Mouse (Mus musculus) lung, postnatal 4 days (tissue): ENCODE data around the gene Riiad1.
A peak's percentile ranks its signal among the peaks of the same experiment; 100 is the strongest.

ENCODE experiments used
- DNase-seq, 2 experiments: peaks; one replicate each; pipeline ENCODE4 v3.0.0; 2021

The Riiad1 gene

GRCm38 (mm10) chr3:94480291-94480884, at the start of gene Riiad1:
Riiad1 (minus strand) TSS chr3:94480341.
- no peak for DNase-seq

- no peak for DNase-seq
Observed at GRCm38 (mm10) chr3:94526731-94527130, 46.6 kb upstream of the Riiad1 start.

GRCm38 (mm10) chr3:94506664-94507063, 26.5 kb upstream of the Riiad1 start:
- DNase-seq: no peak

GRCm38 (mm10) chr3:94502243-94502642, 22.1 kb upstream of the Riiad1 start:
- DNase-seq: peak in 1 of 2 experiments; percentile 42

DNA sequence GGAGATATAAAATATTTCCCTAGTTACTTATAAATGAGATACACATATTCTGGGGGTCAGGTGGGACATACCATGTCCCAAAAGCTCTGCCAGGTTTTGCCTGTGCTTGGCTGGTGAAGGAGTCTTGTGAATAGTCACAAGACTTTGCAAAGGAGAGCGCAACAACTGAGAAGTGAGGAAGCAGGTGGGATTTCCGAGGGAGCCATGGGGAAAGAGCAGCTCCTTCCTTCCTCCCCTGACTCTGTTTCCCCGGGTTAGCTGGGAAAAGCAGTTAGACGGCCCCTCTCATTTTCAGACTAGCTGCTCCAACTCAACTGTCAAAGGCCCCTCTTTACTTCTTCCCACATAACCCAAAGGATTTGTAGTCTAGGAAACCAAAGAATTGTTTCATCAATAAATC, 17.0 kb upstream of the Riiad1 start:
- no peak for DNase-seq

GRCm38 (mm10) chr3:94487581-94487980, 7.4 kb upstream of the Riiad1 start:
- no peak for DNase-seq

DNA sequence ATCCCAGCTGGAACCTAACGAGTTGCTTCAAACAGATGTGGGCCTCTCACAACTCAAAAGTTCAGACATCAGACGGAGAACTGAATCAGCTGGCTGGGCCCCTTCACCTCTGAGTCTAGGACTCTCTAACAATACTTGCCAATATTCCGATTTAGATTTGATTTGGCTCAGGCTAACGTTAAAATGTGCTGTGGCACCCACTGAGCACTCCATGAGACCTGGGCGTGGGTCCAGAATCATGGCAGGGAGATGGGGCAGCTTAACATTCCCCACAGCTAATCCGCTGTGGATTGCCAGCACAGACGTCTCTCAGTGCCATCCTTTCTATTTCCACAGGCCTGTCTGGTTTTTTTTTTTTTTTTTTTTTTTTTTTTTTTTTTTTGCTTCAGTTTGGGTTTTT, 5.8 kb upstream of the Riiad1 start:
- DNase-seq: no peak

- peak; percentile 22 to 41 for DNase-seq
Observed at GRCm38 (mm10) chr3:94483790-94484439, 3.8 kb upstream of the Riiad1 start.

- peak; percentile 41 to 61 for DNase-seq
Observed at GRCm38 (mm10) chr3:94482764-94483385, 2.7 kb upstream of the Riiad1 start.

DNA sequence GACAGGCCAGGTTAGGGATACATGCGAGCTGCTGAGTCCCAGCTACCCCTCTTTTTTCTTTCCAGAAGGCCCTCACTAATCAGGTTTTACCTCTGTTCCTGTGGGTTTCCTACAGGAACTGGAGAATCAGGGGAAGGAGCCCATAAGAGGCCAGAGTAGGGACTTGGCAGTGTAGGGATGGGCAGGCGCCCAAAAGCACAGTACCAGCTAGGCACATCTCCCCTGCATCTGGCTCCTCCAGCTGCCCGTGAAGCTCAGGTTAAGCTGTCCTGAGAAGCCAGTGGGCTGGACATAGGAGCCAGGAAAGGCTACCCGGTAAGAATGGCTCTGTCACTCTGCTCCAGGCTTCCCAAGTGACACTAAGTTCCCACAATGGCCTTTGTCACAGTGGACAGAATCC, 1.3 kb upstream of the Riiad1 start:
- DNase-seq: no peak

DNA sequence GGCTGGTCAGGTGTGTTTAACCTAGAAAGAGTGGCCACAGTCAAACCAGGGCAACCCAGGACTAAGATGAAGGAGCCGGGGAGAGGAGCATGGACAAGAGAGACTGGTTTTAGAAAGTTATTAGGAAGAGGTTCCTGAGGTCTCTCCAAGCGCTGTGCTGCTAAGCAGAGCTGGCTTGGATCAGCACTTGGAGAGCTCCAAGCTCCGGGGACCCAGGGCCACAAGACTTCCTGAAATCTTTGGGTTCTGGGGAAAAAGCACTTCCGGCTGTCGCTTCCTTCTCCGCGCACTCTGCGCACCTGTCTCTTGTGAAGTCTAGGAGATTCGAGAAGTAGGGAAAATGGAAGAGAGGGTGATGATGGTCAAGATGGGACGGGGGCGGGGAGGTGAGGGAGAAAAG, 577 bp downstream of the Riiad1 start:
- DNase-seq: peak in 1 of 2 experiments; percentile 28

DNA sequence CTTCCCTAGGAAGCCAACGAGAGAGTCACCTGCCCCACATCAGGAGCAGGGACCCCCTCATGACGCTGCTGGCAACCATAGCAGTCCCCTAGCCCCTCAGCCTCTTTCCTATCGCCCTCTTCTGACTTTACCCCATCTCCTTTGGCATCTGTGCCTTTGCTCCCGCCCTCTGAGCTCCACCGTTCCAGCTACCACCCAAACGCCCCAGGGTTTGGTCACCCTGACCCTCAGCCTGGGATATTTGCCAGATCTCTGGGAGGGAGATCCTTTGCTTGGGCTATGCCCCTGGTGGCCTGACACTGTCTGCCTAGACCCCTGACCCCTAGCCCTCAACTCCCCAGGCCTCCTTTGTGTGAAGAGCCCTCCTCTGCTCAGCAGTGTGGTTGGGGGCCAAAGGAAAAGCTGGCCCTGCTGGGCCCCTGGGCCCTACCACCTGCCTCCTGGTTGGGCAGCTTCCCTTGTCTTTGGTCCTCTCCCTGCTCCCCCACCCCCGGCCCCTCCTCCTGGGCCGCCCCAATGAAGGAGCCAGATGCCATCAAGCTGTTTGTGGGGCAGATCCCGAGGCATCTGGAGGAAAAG, 1.5 kb downstream of the Riiad1 start:
- no peak for DNase-seq

GRCm38 (mm10) chr3:94477981-94478422, 2.1 kb downstream of the Riiad1 start, which contains the start of gene Celf3:
Celf3 (plus strand) TSS chr3:94478295.
- DNase-seq: no peak

DNA sequence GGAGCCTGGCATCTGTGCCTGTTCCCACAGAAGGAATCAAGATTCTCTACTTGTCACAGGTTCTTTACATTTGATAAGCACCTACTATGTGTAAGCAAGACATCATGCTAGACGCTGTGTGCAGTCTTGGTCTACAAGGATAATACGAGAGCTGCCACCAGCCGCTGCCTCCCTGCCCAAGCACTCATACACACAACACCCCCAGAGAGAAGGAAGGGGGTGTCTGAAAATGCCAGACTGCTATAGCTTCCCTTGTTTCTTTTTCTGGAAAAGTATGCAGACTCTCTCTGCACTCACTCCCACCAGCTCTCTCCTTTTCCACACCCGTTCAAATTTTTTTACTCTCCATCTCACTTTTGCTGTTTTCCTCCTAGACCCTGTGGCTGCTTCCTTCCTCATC, 2.7 kb downstream of the Riiad1 start:
- no peak for DNase-seq

- DNase-seq: no peak
Observed at GRCm38 (mm10) chr3:94476301-94477035, 3.7 kb downstream of the Riiad1 start.

DNA sequence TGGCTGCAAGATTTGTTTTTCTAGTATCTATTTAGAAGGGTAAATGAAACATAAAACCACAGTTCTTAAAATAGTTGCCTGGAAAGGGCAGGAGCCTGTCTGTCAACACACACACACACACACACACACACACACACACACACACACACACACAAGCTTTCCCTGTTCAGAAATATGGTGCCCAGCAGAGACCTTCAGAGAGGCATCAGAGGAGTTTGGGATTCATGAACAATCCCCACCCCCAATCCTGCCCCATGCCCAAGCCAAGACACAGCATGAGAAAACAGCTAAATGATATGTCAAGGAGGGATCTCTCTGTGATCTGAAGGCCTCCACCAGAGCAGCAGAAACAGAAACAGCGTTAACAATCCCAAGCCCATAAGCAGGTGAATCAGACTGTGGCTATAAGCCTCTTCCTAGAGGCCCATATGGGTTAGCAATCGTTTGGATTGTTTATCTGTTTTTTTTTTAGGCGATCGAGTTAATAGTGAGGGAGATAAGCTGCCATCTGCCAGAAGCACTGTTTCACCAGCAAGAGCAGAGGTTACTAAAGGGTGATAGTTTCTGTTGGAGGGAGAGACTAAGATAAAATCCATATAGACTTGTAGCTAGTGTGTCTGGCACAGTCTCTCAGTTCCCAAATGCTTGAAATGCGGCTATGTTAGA, 6.4 kb downstream of the Riiad1 start:
- no peak for DNase-seq

DNA sequence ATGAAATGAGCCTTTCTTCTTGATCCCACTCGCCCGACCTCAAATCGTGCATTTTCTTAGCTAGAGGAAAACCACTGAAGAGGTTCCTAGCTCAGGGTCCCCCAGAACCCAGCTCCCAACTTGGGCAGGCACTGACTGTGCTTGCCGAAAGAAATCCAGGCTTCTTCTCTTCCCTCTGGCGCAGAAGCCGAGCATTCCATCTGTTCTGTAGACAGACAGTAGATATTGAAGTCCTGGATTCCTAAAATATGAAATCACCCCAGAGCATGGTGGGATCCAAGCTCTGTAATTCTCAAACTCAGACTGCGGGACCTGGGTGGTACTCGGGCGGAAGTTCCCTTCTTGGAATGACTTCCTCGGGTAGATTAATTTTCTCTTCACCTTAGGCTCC, 7.0 kb downstream of the Riiad1 start:
- no peak for DNase-seq

- DNase-seq: peak; percentile 39 to 61
Observed at GRCm38 (mm10) chr3:94472447-94473114, 7.6 kb downstream of the Riiad1 start.

GRCm38 (mm10) chr3:94468931-94469330, 11.2 kb downstream of the Riiad1 start:
- no peak for DNase-seq

GRCm38 (mm10) chr3:94465632-94466430, 14.3 kb downstream of the Riiad1 start:
- DNase-seq: no peak
